In genomic region chr2:172690931-172691651, GRCm38 (mm10) we compare ENCODE assay signal across 21 mouse cellular contexts.
DNase-seq lines count a peak whose midpoint lies in the region; ATAC-seq and TF ChIP-seq lines count a peak whose summit lies in the region.
"Had no signal": no experiment of that assay in that cellular context is flagged by ENCODE, and none has a peak within 500 bp of the region (broad histone marks: within the 10 kb centered on the region; RNA-seq: fewer than 3 reads in every experiment).

No protein-coding gene starts in this region.

- no peak for TF ChIP-seq CTCF in forebrain, postnatal 0 days (IDR thresholded peaks at IDR 0.05; ENCODE audit: low read depth)

- H3K4me1 ChIP-seq in forebrain, embryonic 14.5 days (ENCODE audit: control insufficient read depth, insufficient read depth, low read length) = no peaks in the 10 kb centered on the region
- H3K4me1 ChIP-seq in forebrain, postnatal 0 days (ENCODE audit: insufficient read depth) = no peaks in the 10 kb centered on the region
- peaks cover 5% of the 10 kb centered on the region for H3K4me1 ChIP-seq in neural tube, embryonic 12.5 days
- H3K4me1 ChIP-seq in neural tube, embryonic 15.5 days = peaks cover 2% of the 10 kb centered on the region; the same call in 1 of the 2 replicates
- peaks cover 6% of the 10 kb centered on the region; the same call in 1 of the 2 replicates for H3K4me1 ChIP-seq in hindbrain, embryonic 15.5 days (replicated peaks)
- H3K4me1 ChIP-seq: heart, embryonic 13.5 days; liver, embryonic 15.5 days had no signal

- H3K27me3 ChIP-seq in forebrain, embryonic 14.5 days (replicated peaks; ENCODE audit: control insufficient read depth, insufficient read depth, low read length) = no peaks in the 10 kb centered on the region
- no peaks in the 10 kb centered on the region for H3K27me3 ChIP-seq in forebrain, postnatal 0 days (ENCODE audit: insufficient read depth, low read length)
- no peaks in the 10 kb centered on the region for H3K27me3 ChIP-seq in neural tube, embryonic 12.5 days (replicated peaks)
- no peaks in the 10 kb centered on the region for H3K27me3 ChIP-seq in neural tube, embryonic 15.5 days (replicated peaks)
- H3K27me3 ChIP-seq in hindbrain, embryonic 15.5 days = no peaks in the 10 kb centered on the region
- H3K27me3 ChIP-seq: embryonic facial prominence, embryonic 12.5 days; heart, embryonic 13.5 days; limb, embryonic 13.5 days; liver, embryonic 15.5 days had no signal

- H3K4me2 ChIP-seq in forebrain, embryonic 14.5 days (ENCODE audit: low read length) = no peak overlapping the region
- no peak overlapping the region for H3K4me2 ChIP-seq in forebrain, postnatal 0 days (ENCODE audit: low read depth)
- H3K4me2 ChIP-seq in neural tube, embryonic 12.5 days (replicated peaks) = no peak overlapping the region
- H3K4me2 ChIP-seq in neural tube, embryonic 15.5 days = no peak overlapping the region
- H3K4me2 ChIP-seq in hindbrain, embryonic 15.5 days = no peak overlapping the region
- H3K4me2 ChIP-seq: embryonic facial prominence, embryonic 12.5 days; heart, embryonic 13.5 days; limb, embryonic 13.5 days; liver, embryonic 15.5 days had no signal

- ATAC-seq in forebrain, embryonic 14.5 days = peak; percentile 66
- no peak for ATAC-seq in forebrain, postnatal 0 days
- peak; percentile 64; the same call in 1 of the 2 replicates for ATAC-seq in neural tube, embryonic 12.5 days (ENCODE audit: low FRiP score, low read depth)
- ATAC-seq in neural tube, embryonic 15.5 days (ENCODE audit: low FRiP score) = no peak
- ATAC-seq in hindbrain, embryonic 15.5 days (ENCODE audit: low FRiP score, low read depth) = peak; percentile 63; the same call in 1 of the 2 replicates

- no peak overlapping the region for H3K9ac ChIP-seq in forebrain, embryonic 14.5 days (ENCODE audit: low read length)
- H3K9ac ChIP-seq in forebrain, postnatal 0 days = no peak overlapping the region
- no peak overlapping the region for H3K9ac ChIP-seq in neural tube, embryonic 12.5 days
- no peak overlapping the region for H3K9ac ChIP-seq in neural tube, embryonic 15.5 days (replicated peaks)
- no peak overlapping the region for H3K9ac ChIP-seq in hindbrain, embryonic 15.5 days
- H3K9ac ChIP-seq: embryonic facial prominence, embryonic 12.5 days; heart, embryonic 13.5 days; limb, embryonic 13.5 days; liver, embryonic 15.5 days had no signal

- no peaks in the 10 kb centered on the region for H3K36me3 ChIP-seq in forebrain, embryonic 14.5 days (ENCODE audit: control insufficient read depth, insufficient read depth, low read length)
- H3K36me3 ChIP-seq in forebrain, postnatal 0 days (ENCODE audit: insufficient read depth) = no peaks in the 10 kb centered on the region
- no peaks in the 10 kb centered on the region for H3K36me3 ChIP-seq in neural tube, embryonic 12.5 days
- H3K36me3 ChIP-seq in neural tube, embryonic 15.5 days = no peaks in the 10 kb centered on the region
- no peaks in the 10 kb centered on the region for H3K36me3 ChIP-seq in hindbrain, embryonic 15.5 days
- H3K36me3 ChIP-seq: embryonic facial prominence, embryonic 12.5 days; heart, embryonic 13.5 days; limb, embryonic 13.5 days; liver, embryonic 15.5 days had no signal

- WGBS in forebrain, embryonic 14.5 days = 40% methylated on average over 9 of the region's 9 CpGs
- 34% methylated on average over 9 of the region's 9 CpGs for WGBS in forebrain, postnatal 0 days
- 40% methylated on average over 9 of the region's 9 CpGs for WGBS in neural tube, embryonic 12.5 days
- WGBS in neural tube, embryonic 15.5 days = 37% methylated on average over 9 of the region's 9 CpGs
- 27% methylated on average over 8 of the region's 9 CpGs for WGBS in hindbrain, embryonic 15.5 days

- no peaks in the 10 kb centered on the region for H3K9me3 ChIP-seq in forebrain, embryonic 14.5 days (replicated peaks; ENCODE audit: control insufficient read depth, low read length)
- H3K9me3 ChIP-seq in forebrain, postnatal 0 days (ENCODE audit: low read length) = no peaks in the 10 kb centered on the region
- no peaks in the 10 kb centered on the region for H3K9me3 ChIP-seq in neural tube, embryonic 12.5 days
- H3K9me3 ChIP-seq in neural tube, embryonic 15.5 days (replicated peaks) = no peaks in the 10 kb centered on the region
- no peaks in the 10 kb centered on the region for H3K9me3 ChIP-seq in hindbrain, embryonic 15.5 days
- H3K9me3 ChIP-seq: embryonic facial prominence, embryonic 12.5 days; heart, embryonic 13.5 days; liver, embryonic 15.5 days had no signal

- H3K4me3 ChIP-seq in forebrain, embryonic 14.5 days (ENCODE audit: low read depth, low read length) = no peak overlapping the region
- no peak overlapping the region for H3K4me3 ChIP-seq in forebrain, postnatal 0 days (ENCODE audit: low read depth, low read length)
- H3K4me3 ChIP-seq in neural tube, embryonic 12.5 days = no peak overlapping the region
- H3K4me3 ChIP-seq in neural tube, embryonic 15.5 days (replicated peaks) = no peak overlapping the region
- no peak overlapping the region for H3K4me3 ChIP-seq in hindbrain, embryonic 15.5 days
- H3K4me3 ChIP-seq: embryonic facial prominence, embryonic 12.5 days; heart, adult 2 months; heart, embryonic 13.5 days; limb, embryonic 13.5 days; liver, embryonic 15.5 days; myocyte had no signal

- DNase-seq in forebrain, embryonic 14.5 days (ENCODE audit: low spot score) = peak; percentile 51
- no peak for DNase-seq in forebrain, postnatal 0 days
- no peak for DNase-seq in left cerebral cortex, postnatal 10 days (ENCODE audit: extremely low spot score in 1 of 2, low spot score in 2 of 2)
- DNase-seq in kidney, adult 9 months = no peak
- DNase-seq: cerebellum, adult 18-20 months; cerebellum, postnatal 25 days; gastrocnemius, postnatal 36 days; heart, adult 2 months; heart, postnatal 14 days; kidney, adult 11 months; lung, postnatal 4 days; midbrain, embryonic 14.5 days; retina, postnatal 1 day had no signal

- intact Hi-C loops in left cerebral cortex, postnatal 10 days (cut with DNase I) = no loop called here

- H3K27ac ChIP-seq in forebrain, embryonic 14.5 days (ENCODE audit: low read depth, low read length) = no peak overlapping the region
- no peak overlapping the region for H3K27ac ChIP-seq in forebrain, postnatal 0 days (ENCODE audit: low read depth, low read length)
- H3K27ac ChIP-seq in neural tube, embryonic 12.5 days = no peak overlapping the region
- no peak overlapping the region for H3K27ac ChIP-seq in neural tube, embryonic 15.5 days (replicated peaks)
- no peak overlapping the region for H3K27ac ChIP-seq in hindbrain, embryonic 15.5 days (replicated peaks)
- H3K27ac ChIP-seq: embryonic facial prominence, embryonic 12.5 days; heart, adult 2 months; heart, embryonic 13.5 days; limb, embryonic 13.5 days; liver, embryonic 15.5 days had no signal

Comparison
In these comparisons a context has a peak if more than half of its experiments do, and no peak if none do; other contexts are left out.
1. ATAC-seq: peak in forebrain, embryonic 14.5 days (single experiment), neural tube, embryonic 12.5 days (single experiment) and hindbrain, embryonic 15.5 days (single experiment); none in forebrain, postnatal 0 days (single experiment) and neural tube, embryonic 15.5 days (single experiment).